In the genomic region with DNA sequence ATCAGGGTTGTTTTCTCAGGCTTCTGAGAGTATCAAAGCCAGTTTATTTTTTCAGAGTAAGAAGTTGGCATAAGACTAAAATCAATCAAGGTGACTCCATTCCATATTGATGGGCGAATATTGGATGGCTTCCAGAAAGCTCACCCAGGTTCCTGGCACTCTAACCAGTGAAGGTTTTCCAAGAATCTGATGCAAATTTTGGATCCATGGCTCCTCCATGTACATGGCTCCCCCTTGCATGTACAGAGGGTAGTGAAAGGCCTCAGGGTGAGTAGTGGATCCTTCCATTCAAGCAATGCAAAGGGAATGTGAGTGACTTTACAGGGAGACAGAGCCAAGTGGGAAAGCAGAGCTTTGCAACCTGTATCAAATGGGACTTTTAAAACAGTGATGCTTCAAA, we compare ENCODE assay signal across 25 mouse cellular contexts.
A peak's percentile ranks its signal among the peaks of the same experiment; 100 is the strongest.
DNase-seq lines count a peak whose midpoint lies in the region; ATAC-seq and TF ChIP-seq lines count a peak whose summit lies in the region.
"Had no signal": no experiment of that assay in that cellular context is flagged by ENCODE, and none has a peak within 500 bp of the region (broad histone marks: within the 10 kb centered on the region; RNA-seq: fewer than 3 reads in every experiment).

No protein-coding gene starts in this region.

- H3K9me3 ChIP-seq in hindbrain, postnatal 0 days (ENCODE audit: low read length), result no peaks in the 10 kb centered on the region
- no peaks in the 10 kb centered on the region for H3K9me3 ChIP-seq in hindbrain, embryonic 16.5 days (ENCODE audit: control insufficient read depth, low read length)
- no peaks in the 10 kb centered on the region for H3K9me3 ChIP-seq in liver, embryonic 12.5 days (replicated peaks)
- H3K9me3 ChIP-seq: embryonic facial prominence, embryonic 10.5 days; embryonic facial prominence, embryonic 12.5 days; forebrain, embryonic 13.5 days; forebrain, embryonic 15.5 days had no signal

- no peak overlapping the region for H3K4me3 ChIP-seq in hindbrain, postnatal 0 days (ENCODE audit: low read length)
- no peak overlapping the region for H3K4me3 ChIP-seq in hindbrain, embryonic 16.5 days (ENCODE audit: low read length)
- no peak overlapping the region for H3K4me3 ChIP-seq in liver, adult 2 months (ENCODE audit: insufficient read depth, low read depth, low read length)
- no peak overlapping the region for H3K4me3 ChIP-seq in liver, embryonic 12.5 days
- H3K4me3 ChIP-seq: embryonic facial prominence, embryonic 10.5 days; embryonic facial prominence, embryonic 12.5 days; forebrain, embryonic 13.5 days; forebrain, embryonic 15.5 days had no signal

- no peaks in the 10 kb centered on the region for H3K79me2 ChIP-seq in liver, adult 2 months (ENCODE audit: control insufficient read depth, insufficient read depth, low read length)

- no peak; the same call in 1 of the 2 replicates for ATAC-seq in cerebellum, adult (ENCODE audit: insufficient number of reproducible peaks, low FRiP score, low TSS enrichment)
- no peak for ATAC-seq in hindbrain, postnatal 0 days
- no peak for ATAC-seq in hindbrain, embryonic 16.5 days
- no peak for ATAC-seq in liver, embryonic 12.5 days
- ATAC-seq: activated CD4-positive, CD25-positive, alpha-beta regulatory T cell, adult 4 months; CD4-positive, CD25-positive, alpha-beta regulatory T cell, adult 4 months; forebrain, embryonic 13.5 days; forebrain, embryonic 15.5 days; forebrain, postnatal 0 days; Patski had no signal

- no peak overlapping the region for H3K4me2 ChIP-seq in hindbrain, postnatal 0 days (ENCODE audit: low read depth, low read length)
- H3K4me2 ChIP-seq in hindbrain, embryonic 16.5 days (ENCODE audit: low read length), result no peak overlapping the region
- H3K4me2 ChIP-seq in liver, embryonic 12.5 days, result no peak overlapping the region
- H3K4me2 ChIP-seq: embryonic facial prominence, embryonic 12.5 days; forebrain, embryonic 13.5 days; forebrain, embryonic 15.5 days had no signal

- peak; percentile 63 to 65 for DNase-seq in cerebellum, postnatal 10 days
- DNase-seq in hindbrain, postnatal 0 days (ENCODE audit: low spot score), result peak; percentile 23
- DNase-seq in liver, adult 2 months (ENCODE audit: extremely low read depth, low read depth, low spot score), result peak; percentile 5
- DNase-seq: adrenal gland, adult 8-10 months; adrenal gland, postnatal 14 days; adrenal gland, postnatal 36 days; B cell, adult 2 months; cerebellum, adult 11 months; cerebellum, adult 18-20 months; cerebellum, adult 8-10 months; cerebellum, adult 9-11 months; cerebellum, postnatal 25 days; forebrain, postnatal 0 days had no signal

- no peaks in the 10 kb centered on the region for H3K36me3 ChIP-seq in hindbrain, postnatal 0 days (ENCODE audit: insufficient read depth, low read length)
- H3K36me3 ChIP-seq in hindbrain, embryonic 16.5 days (ENCODE audit: control insufficient read depth, insufficient read depth, low read length), result no peaks in the 10 kb centered on the region
- H3K36me3 ChIP-seq in liver, adult 2 months (ENCODE audit: control insufficient read depth, insufficient read depth, low read length), result no peaks in the 10 kb centered on the region
- no peaks in the 10 kb centered on the region for H3K36me3 ChIP-seq in liver, embryonic 12.5 days
- H3K36me3 ChIP-seq: embryonic facial prominence, embryonic 10.5 days; embryonic facial prominence, embryonic 12.5 days; forebrain, embryonic 15.5 days; G1E had no signal

- WGBS in hindbrain, postnatal 0 days, result 81% methylated on average over 1 of the region's 1 CpGs
- 81% methylated on average over 1 of the region's 1 CpGs for WGBS in hindbrain, embryonic 16.5 days
- 56% methylated on average over 1 of the region's 1 CpGs for WGBS in liver, adult 2 months
- WGBS in liver, embryonic 12.5 days (ENCODE audit: insufficient replicate concordance), result 63% methylated on average over 1 of the region's 1 CpGs

- no peak for TF ChIP-seq POLR2A in liver, adult 2 months (IDR thresholded peaks at IDR 0.05; ENCODE audit: extremely low read depth, insufficient read depth, low read length)

- no peak overlapping the region for H3K9ac ChIP-seq in hindbrain, postnatal 0 days (replicated peaks; ENCODE audit: low read length)
- H3K9ac ChIP-seq in hindbrain, embryonic 16.5 days (ENCODE audit: low read depth, low read length), result no peak overlapping the region
- H3K9ac ChIP-seq in liver, adult 2 months (ENCODE audit: low read depth, low read length), result no peak overlapping the region
- H3K9ac ChIP-seq in liver, embryonic 12.5 days, result no peak overlapping the region
- H3K9ac ChIP-seq: embryonic facial prominence, embryonic 12.5 days; forebrain, embryonic 13.5 days; forebrain, embryonic 15.5 days; forebrain, postnatal 0 days had no signal

- no peak overlapping the region for H3K27ac ChIP-seq in hindbrain, postnatal 0 days
- H3K27ac ChIP-seq in hindbrain, embryonic 16.5 days (ENCODE audit: low read depth, low read length), result no peak overlapping the region
- no peak overlapping the region for H3K27ac ChIP-seq in liver, adult 2 months (replicated peaks; ENCODE audit: insufficient read depth, low read depth, low read length)
- no peak overlapping the region for H3K27ac ChIP-seq in liver, embryonic 12.5 days
- H3K27ac ChIP-seq: embryonic facial prominence, embryonic 10.5 days; embryonic facial prominence, embryonic 12.5 days; forebrain, embryonic 13.5 days; forebrain, embryonic 15.5 days had no signal

- H3K27me3 ChIP-seq in hindbrain, postnatal 0 days (ENCODE audit: insufficient read depth, low read length), result no peaks in the 10 kb centered on the region
- H3K27me3 ChIP-seq in hindbrain, embryonic 16.5 days (replicated peaks; ENCODE audit: control insufficient read depth, insufficient read depth, low read length), result no peaks in the 10 kb centered on the region
- no peaks in the 10 kb centered on the region for H3K27me3 ChIP-seq in liver, adult 2 months (ENCODE audit: control insufficient read depth, insufficient read depth, low read length)
- no peaks in the 10 kb centered on the region for H3K27me3 ChIP-seq in liver, embryonic 12.5 days (replicated peaks)
- H3K27me3 ChIP-seq: CH12.LX; embryonic facial prominence, embryonic 12.5 days; forebrain, embryonic 13.5 days; forebrain, embryonic 15.5 days; Patski had no signal

- no peaks in the 10 kb centered on the region for H3K4me1 ChIP-seq in hindbrain, postnatal 0 days (ENCODE audit: insufficient read depth, low read length)
- no peaks in the 10 kb centered on the region for H3K4me1 ChIP-seq in hindbrain, embryonic 16.5 days (ENCODE audit: control insufficient read depth, insufficient read depth, low read depth, low read length)
- H3K4me1 ChIP-seq in liver, adult 2 months (ENCODE audit: control insufficient read depth, insufficient read depth, low read length), result no peaks in the 10 kb centered on the region
- no peaks in the 10 kb centered on the region for H3K4me1 ChIP-seq in liver, embryonic 12.5 days
- H3K4me1 ChIP-seq: embryonic facial prominence, embryonic 10.5 days; embryonic facial prominence, embryonic 12.5 days; forebrain, embryonic 13.5 days; forebrain, embryonic 15.5 days had no signal

- no peak for TF ChIP-seq CTCF in hindbrain, postnatal 0 days (IDR thresholded peaks at IDR 0.05; ENCODE audit: low read depth)
- TF ChIP-seq CTCF in liver, adult 2 months (IDR thresholded peaks at IDR 0.05; ENCODE audit: low read depth, low read length), result no peak

Comparison
In these comparisons a context has a peak if more than half of its experiments do, and no peak if none do; other contexts are left out.
1. DNase-seq: peak in every context shown above with its lines; median percentile 64 in cerebellum, postnatal 10 days; 23 in hindbrain, postnatal 0 days; 5 in liver, adult 2 months.